Mouse (Mus musculus): ENCODE measurements around the gene Cdc42ep2.
A peak's percentile ranks its signal among the peaks of the same experiment; 100 is the strongest.

Gene Cdc42ep2

DNA sequence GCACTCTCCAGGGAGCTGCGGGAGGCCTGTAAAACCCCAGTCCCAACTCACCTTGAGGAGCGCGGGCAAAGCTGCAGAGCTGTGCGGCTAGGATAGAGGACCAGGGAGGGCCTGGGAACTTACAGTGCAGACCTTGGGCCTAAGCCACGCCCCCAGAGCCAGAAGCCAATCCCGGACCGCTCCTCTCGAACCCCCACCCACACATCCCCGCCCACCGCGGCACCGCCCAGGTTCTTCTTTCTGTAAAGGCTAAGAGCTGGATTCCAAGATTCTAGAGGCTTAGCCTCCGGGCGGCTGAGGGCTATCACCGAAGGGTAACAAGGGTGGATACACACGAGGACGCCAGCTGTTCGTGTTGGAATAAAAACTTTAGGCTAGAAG lies at the start of gene Cdc42ep2:
Gene Cdc42ep2, minus strand, starts transcription at position 104 of the 381 bp plus-strand sequence.
- DNase-seq = peak; percentile 98

DNA sequence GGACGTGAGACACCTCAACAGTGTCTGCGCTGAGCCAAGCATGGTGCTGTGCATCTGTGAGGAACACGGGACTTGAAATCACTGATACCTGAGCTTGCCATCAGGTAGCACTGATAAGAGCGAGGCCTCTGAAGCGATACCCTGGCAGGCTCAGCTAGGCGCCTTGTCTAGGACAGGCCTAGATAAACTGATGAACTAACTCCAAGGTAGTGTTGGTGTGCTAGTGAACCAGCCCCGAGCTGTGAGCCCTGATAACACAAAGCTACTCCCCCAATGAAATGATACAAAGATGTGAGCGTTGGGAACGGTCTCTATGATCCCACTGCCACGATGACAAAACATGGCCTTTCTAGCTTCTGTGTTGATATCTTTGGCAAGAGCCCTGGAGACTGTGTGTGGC lies 43.0 kb upstream of the Cdc42ep2 start:
- DNase-seq = no peak

GRCm38 (mm10) chr19:5966786-5967185 lies 42.2 kb upstream of the Cdc42ep2 start:
- no peak for DNase-seq

GRCm38 (mm10) chr19:5965910-5966309 lies 41.3 kb upstream of the Cdc42ep2 start:
- DNase-seq = no peak

DNA sequence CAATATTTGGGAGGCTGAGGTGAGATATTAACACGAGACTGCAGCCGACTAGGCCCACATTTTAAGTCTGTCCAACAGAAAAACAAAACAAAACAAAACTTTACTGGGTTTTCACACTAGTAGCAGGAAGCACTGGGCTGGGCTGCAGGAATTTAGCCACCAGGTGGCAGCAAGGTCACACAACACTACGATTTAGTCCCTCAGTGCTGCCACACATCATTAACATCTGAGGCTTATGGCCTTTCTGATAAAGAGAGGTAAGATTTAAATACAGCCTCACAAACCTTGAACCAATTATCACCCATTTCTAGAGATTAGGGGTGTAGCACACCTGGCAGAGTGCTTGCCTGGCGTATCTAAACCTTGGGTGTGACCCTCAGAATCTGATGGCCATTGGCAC lies 40.7 kb upstream of the Cdc42ep2 start:
- peak; percentile 73 to 86 for DNase-seq

- no peak for DNase-seq
These were observed 40.2 kb upstream of the Cdc42ep2 start for GRCm38 (mm10) chr19:5964804-5965203.

DNA sequence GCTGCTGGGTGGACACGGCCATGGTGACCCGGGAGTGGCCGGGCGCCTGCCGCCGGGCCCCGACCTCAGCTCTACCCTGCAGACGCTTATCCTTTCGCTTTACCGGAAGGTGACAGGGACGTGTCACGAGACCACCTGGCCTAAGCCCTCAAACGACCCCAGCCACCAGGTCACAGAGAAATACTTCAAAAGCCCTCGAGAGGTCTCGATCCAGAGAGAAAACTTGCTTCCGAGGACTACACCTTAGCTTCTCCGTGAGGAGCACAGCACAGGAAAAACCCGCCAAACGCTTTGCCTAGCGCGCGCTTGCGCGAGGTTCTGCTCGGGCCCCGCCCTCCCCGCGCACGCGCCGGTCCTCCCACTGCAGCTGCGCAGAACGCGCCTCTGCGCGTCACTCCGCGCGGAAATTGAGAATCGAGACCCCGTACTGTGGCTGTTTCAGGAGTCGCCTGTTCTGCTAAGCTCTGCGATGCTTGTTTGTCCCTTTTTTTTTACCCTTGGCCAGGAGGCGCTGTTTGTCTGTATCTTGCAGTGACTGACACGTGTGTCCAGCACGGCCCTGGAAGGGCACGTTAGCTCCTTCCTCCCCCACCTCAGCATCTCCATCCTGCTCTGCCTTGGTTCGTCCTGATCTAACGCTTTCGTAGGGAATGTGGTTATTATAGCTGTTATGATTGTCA lies 39.4 kb upstream of the Cdc42ep2 start, which contains the start of gene Pola2:
Gene Pola2, minus strand, starts transcription at position 320 of the 680 bp plus-strand sequence.
- peak; percentile 92 for DNase-seq

DNA sequence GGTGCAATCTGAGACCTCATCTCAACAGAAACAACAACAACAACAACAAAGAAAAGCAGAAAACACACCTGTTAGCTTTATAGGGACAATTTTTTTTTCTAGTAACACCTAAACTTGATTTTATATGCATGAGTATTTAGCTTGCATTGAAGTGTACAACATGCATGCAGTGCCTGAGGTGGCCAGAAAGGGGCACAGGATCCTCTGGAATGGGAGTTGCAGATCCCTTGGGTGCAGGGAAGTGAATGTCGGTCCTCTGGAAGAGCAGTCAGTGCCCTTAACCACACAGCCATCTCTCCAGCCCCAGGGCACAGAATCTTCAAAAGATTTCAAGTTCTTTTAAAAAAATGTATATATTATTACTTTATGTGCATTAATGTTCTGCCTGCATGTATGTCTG lies 38.0 kb upstream of the Cdc42ep2 start:
- no peak for DNase-seq

- no peak for DNase-seq
These were observed 32.8 kb upstream of the Cdc42ep2 start for GRCm38 (mm10) chr19:5957371-5957770.

DNA sequence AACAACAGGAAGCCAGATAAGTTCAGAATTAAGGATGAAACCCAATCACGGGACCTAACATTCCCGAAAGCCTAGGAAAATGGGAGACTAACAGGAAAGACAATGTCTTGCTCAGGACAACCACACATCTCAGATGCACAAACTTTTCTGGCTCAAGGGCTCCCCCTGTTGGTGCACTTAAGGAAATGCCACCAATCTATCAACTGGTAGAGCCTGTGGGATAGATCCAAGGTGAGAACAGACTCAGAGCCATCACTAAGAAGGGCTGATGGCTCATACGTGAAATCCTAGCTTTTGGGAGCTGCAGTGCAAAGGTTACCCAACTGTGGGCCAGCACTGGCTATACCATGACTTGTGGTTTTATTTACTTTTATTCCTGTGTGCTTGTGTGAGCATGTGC lies 32.1 kb upstream of the Cdc42ep2 start:
- DNase-seq = peak; percentile 77 to 91

GRCm38 (mm10) chr19:5955704-5956670 lies 31.4 kb upstream of the Cdc42ep2 start:
- DNase-seq = peak in 1 of 2 experiments; percentile 30

- DNase-seq = no peak
These were observed 30.3 kb upstream of the Cdc42ep2 start for GRCm38 (mm10) chr19:5954936-5955335.

- no peak for DNase-seq
These were observed 29.6 kb upstream of the Cdc42ep2 start for GRCm38 (mm10) chr19:5954031-5954710.

GRCm38 (mm10) chr19:5953201-5953770 lies 28.7 kb upstream of the Cdc42ep2 start:
- no peak for DNase-seq

DNA sequence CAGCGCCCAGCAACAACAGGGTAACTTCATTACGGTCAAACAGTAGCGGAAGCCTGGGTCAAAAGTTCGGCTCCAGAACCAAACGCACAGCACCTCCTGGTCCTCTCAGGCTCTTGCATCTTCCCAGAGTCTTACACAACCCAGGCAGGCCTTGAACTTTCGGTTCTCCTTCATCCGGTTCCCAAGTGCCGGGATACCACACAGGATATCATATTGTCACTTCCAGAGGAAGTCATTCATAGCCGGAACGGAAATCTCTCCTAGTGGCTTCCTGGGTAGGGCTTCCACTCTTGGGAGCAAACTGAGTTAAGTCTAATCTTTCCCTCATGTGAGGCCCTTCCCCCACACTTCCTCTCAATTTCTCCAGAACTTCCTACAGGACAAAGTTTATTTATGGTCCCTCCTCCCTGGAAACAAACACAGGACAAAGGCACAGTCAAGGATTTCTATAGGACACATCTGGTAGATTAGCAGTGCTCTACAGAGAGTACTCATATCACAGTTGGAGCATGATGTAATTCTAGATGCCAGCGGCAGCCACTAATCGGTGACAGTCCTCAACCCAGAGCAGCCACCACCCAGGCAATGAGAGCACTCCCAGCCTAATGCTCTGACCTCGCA lies 27.6 kb upstream of the Cdc42ep2 start:
- DNase-seq = peak; percentile 66 to 72

DNA sequence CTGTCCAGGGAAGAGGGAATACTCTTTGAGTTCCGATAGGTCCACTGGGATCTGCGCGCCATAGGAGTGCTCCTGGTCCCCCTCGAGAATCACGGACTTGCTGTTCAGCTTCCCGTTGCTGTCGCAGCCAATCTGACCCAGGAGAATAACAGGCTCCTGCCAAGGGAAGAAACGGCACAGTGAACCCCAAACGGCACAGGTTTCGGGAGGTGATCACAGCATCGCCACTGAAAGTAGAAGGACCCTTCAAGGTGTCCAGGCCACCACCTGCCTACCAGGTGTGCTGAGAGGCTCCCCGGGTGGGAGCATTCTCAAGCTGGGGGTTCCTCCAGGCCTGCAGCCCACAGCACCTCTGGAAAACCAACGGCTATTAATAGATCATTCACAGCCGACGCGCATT lies 27.0 kb upstream of the Cdc42ep2 start:
- no peak for DNase-seq

DNA sequence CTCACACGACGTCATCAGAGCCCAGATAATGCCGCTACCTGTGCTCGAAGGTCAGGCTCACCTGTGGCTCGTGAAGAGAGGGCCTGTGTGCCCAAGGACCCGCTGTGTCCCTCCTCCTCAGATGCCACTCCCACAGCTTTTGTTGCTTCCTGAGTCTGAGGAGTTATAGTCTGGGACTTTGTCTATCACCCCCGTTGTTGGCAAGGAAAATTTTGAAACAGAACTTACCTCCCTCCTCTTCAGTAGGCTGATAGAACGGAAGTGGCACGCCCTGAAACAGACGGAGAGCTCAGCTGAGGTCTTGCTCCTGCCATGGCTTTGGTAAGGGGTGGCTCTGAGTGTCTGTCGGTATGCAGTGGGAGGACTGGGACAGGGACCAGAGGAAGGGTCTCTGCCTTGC lies 25.6 kb upstream of the Cdc42ep2 start:
- DNase-seq = no peak

DNA sequence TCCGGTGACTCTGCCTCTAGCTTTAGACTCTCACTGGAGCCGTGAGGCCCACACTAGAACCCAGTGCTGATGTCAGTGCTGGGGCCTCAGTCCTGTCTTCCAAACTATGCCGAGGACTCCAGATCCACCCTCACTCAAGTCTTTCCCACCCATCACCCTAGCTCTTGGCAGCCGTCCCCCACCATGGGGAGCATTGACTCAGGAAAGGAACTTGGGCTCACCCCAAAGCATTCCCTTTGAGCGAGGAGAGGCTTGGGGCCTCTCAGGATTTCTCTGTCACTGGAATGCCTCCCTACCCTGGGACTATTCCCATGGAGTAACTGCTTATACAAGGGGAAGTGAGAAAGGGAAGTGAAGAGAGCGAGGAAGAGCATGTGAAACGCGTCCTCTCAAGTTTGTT lies 21.3 kb upstream of the Cdc42ep2 start:
- DNase-seq = peak; percentile 54 to 76

DNA sequence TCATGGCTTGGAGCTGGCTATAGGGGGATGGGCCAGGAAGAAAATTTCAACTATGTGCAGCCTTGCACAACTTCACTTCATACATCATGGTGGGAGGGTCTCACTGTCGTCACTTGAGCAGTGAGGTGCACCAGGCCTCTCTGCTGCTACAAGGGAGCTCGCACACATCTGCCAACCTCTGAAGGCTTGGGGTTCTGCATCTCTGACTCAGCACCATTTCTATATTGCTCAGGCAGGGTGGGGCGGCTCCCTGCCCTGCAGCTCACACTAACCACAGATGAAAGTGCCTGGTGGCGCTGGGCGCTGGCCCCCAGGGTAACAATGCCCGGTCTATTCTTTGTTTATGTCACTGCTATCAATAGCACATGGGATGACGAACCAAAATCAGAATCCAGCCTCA lies 20.4 kb upstream of the Cdc42ep2 start:
- peak; percentile 70 to 75 for DNase-seq

GRCm38 (mm10) chr19:5944145-5944544 lies 19.5 kb upstream of the Cdc42ep2 start:
- peak; percentile 45 to 48 for DNase-seq

DNA sequence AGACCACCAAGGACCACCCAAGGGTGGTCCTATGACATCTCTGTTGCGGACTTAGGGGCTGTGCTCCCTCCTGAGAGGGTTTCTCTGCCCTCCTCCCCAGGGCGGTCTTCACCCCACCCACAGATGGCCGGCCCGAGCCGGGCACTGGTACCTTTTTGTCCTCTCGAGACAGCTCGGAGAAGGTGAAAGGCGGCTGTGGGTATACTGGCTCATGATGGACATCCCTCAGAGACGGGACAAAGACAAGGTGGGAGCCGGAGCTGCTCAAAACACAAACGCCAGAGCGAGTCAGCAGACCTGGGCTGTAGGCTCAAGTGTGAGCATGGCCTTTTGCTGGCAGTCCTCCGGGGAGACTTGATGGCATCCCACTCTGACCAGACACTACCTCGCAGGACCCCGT lies 18.8 kb upstream of the Cdc42ep2 start:
- no peak for DNase-seq

- DNase-seq = no peak
These were observed 18.0 kb upstream of the Cdc42ep2 start for GRCm38 (mm10) chr19:5942581-5942980.

Measured in lung, postnatal 4 days (tissue).